Mouse (Mus musculus) testis, adult 2 months (tissue): ENCODE results near the gene Fchsd2.

Experiments used
- CTCF ChIP-seq: fragments of 200-500 bp; IDR thresholded peaks from 2 replicates; pipeline ENCODE4 v1.5.1; 2012; ENCODE audit warnings: low read depth, mild to moderate bottlenecking, inconsistent platforms, low read length, moderate library complexity; ENCODE audit not compliant: control insufficient read depth, insufficient read depth, insufficient replicate concordance
- POLR2A ChIP-seq: fragments of 200-500 bp; IDR thresholded peaks from 2 replicates; pipeline ENCODE4 v1.6.1; 2012; ENCODE audit warnings: low read depth, mild to moderate bottlenecking, inconsistent platforms, low read length, moderate library complexity; ENCODE audit not compliant: control insufficient read depth

DNA sequence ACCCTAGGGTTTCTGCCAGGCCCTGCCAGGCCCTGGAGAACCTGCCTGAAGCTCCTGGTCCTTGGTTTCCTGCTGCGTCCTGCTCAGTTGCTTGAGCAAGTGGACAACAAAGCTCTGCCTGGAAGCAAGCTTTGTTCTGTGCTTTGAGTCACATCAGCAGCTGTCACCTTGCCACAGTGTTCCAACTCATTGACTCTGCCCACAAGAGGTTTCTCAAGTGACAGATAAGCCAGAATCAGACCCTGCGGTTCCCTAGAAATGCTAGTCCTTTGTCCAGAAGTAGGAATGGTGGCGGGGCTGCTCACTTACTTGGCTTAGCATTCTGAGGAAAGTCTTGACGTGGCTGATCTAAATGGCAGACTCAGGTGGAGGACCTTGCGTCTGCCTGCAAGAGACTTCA, 2.9 kb downstream of the Fchsd2 start:
- no peak for TF ChIP-seq POLR2A
- no peak for TF ChIP-seq CTCF
